Mouse (Mus musculus) adrenal gland, adult 8-10 months (tissue): Measurements from ENCODE around the gene Ace3. TPM values are rescaled to one million over a fixed set of nuclear protein-coding genes. Genes with fewer than 3 reads are reported as not detected.

Experiments
- DNase-seq: peaks from one replicate; pipeline ENCODE4 v3.0.0; 2022
- total RNA-seq, 4 experiments: library from RNA; stranded (reverse); gene quantifications; 2 replicates each; pipeline ENCODE4 v1.2.4; 2022

The Ace3 gene
- not detected for total RNA-seq

GRCm38 (mm10) chr11:105994375-105994774 is at the start of gene Ace3:
Ace3 (plus strand) TSS chr11:105994675.
- no peak for DNase-seq

- no peak for DNase-seq
Measured at GRCm38 (mm10) chr11:105944770-105945672, 49.5 kb upstream of the Ace3 start.

- no peak for DNase-seq
Measured at GRCm38 (mm10) chr11:105946694-105947154, 47.8 kb upstream of the Ace3 start.

- DNase-seq, result no peak
Measured at GRCm38 (mm10) chr11:105948255-105948654, 46.2 kb upstream of the Ace3 start.

GRCm38 (mm10) chr11:105950519-105950918 is 44.0 kb upstream of the Ace3 start:
- no peak for DNase-seq

- no peak for DNase-seq
Measured at GRCm38 (mm10) chr11:105951601-105952044, 42.9 kb upstream of the Ace3 start.

GRCm38 (mm10) chr11:105952111-105952510 is 42.4 kb upstream of the Ace3 start:
- no peak for DNase-seq

GRCm38 (mm10) chr11:105952911-105953386 is 41.5 kb upstream of the Ace3 start, which contains the start of gene Cyb561:
Cyb561 (minus strand) TSS chr11:105953336.
- no peak for DNase-seq

GRCm38 (mm10) chr11:105953402-105953801 is 41.1 kb upstream of the Ace3 start:
- DNase-seq, result peak; percentile 86

- DNase-seq, result no peak
Measured at GRCm38 (mm10) chr11:105955815-105956430, 38.6 kb upstream of the Ace3 start.

GRCm38 (mm10) chr11:105957501-105957900 is 37.0 kb upstream of the Ace3 start:
- DNase-seq, result no peak

GRCm38 (mm10) chr11:105958566-105958965 is 35.9 kb upstream of the Ace3 start:
- no peak for DNase-seq

GRCm38 (mm10) chr11:105959355-105959754 is 35.1 kb upstream of the Ace3 start:
- DNase-seq, result no peak

GRCm38 (mm10) chr11:105964691-105965090 is 29.8 kb upstream of the Ace3 start:
- no peak for DNase-seq

- no peak for DNase-seq
Measured at GRCm38 (mm10) chr11:105966288-105966687, 28.2 kb upstream of the Ace3 start.

GRCm38 (mm10) chr11:105967741-105968574 is 26.5 kb upstream of the Ace3 start, which contains the start of gene Ace:
Ace (plus strand) TSS chr11:105967945.
- no peak for DNase-seq

- DNase-seq, result no peak
Measured at GRCm38 (mm10) chr11:105968948-105969347, 25.5 kb upstream of the Ace3 start.

GRCm38 (mm10) chr11:105969516-105969915 is 25.0 kb upstream of the Ace3 start:
- peak; percentile 34 for DNase-seq

GRCm38 (mm10) chr11:105974593-105974992 is 19.9 kb upstream of the Ace3 start:
- DNase-seq, result no peak

- DNase-seq, result no peak
Measured at GRCm38 (mm10) chr11:105975050-105975449, 19.4 kb upstream of the Ace3 start.

GRCm38 (mm10) chr11:105975636-105976035 is 18.8 kb upstream of the Ace3 start:
- no peak for DNase-seq

GRCm38 (mm10) chr11:105978232-105978631 is 16.2 kb upstream of the Ace3 start:
- DNase-seq, result no peak
